In the genomic region with DNA sequence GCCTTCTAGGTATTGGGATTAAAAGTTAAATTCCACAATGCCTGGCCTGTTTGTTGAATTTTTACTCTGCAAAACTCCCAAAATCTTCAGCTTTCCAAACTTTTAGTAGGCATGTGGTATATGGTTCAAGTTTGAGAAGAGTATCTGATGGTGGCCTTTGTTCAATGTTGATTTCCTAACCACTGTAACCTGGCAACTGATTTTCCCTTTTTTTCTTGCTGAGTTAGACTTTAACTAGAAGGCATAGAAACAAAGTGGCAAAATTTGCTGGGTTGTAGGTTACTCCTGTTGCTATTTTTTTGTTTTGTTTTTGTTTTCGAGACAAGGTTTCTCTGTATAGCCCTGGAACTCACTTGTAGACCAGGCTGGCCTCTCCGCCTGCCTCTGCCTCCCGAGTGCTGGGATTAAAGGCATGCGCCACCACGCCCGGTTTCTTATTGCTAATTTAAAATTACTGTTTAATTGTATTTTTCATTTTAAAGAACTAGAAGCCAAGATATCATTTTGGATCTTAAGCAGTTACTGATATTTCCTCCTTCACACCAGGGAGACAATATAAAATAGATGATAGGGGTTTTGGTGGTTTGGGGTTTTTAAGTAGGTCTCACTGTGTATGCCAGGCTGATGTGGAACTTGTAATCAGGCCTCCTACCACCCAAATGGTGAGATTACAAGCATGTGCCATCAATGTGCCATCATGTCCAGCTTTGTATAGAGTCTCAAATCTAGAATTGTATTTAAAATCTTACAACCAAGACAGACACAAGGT, we compare ENCODE assay signal across 1 mouse cellular context.
TF ChIP-seq lines count a peak whose summit lies in the region.

No protein-coding gene starts in this region.

TF ChIP-seq in CH12.LX, 34 proteins besides CTCF, POLR2A, EP300 and RAD21:
- no peak for TF ChIP-seq SIN3A (IDR thresholded peaks at IDR 0.05; ENCODE audit: low read length)
- no peak for TF ChIP-seq JUN (IDR thresholded peaks at IDR 0.05; ENCODE audit: insufficient read depth, low read depth, low read length)
- no peak for TF ChIP-seq NRF1 (IDR thresholded peaks at IDR 0.05; ENCODE audit: low read depth, low read length)
- TF ChIP-seq USF2 (conservative IDR thresholded peaks at IDR 0.05; ENCODE audit: low read depth, low read length): no peak
- no peak for TF ChIP-seq JUND (conservative IDR thresholded peaks at IDR 0.05; ENCODE audit: low read depth, low read length)
- TF ChIP-seq ZC3H11A (IDR thresholded peaks at IDR 0.05; ENCODE audit: low read depth, low read length): no peak
- TF ChIP-seq UBTF (IDR thresholded peaks at IDR 0.05; ENCODE audit: low read depth, low read length): no peak
- no peak for TF ChIP-seq HCFC1 (IDR thresholded peaks at IDR 0.05; ENCODE audit: low read depth, low read length)
- no peak for TF ChIP-seq GABPA (IDR thresholded peaks at IDR 0.05; ENCODE audit: insufficient replicate concordance, low read depth, low read length)
- no peak for TF ChIP-seq MAX (IDR thresholded peaks at IDR 0.05; ENCODE audit: low read length)
- no peak for TF ChIP-seq ZNF384 (IDR thresholded peaks at IDR 0.05; ENCODE audit: low read depth, low read length)
- no peak for TF ChIP-seq NELFE (IDR thresholded peaks at IDR 0.05; ENCODE audit: low read depth, low read length)
- no peak for TF ChIP-seq KAT2A (IDR thresholded peaks at IDR 0.05; ENCODE audit: insufficient replicate concordance, low read length)
- no peak for TF ChIP-seq IRF4 (IDR thresholded peaks at IDR 0.05; ENCODE audit: low read depth, low read length)
- TF ChIP-seq ZMIZ1 (IDR thresholded peaks at IDR 0.05; ENCODE audit: low read depth, low read length): no peak
- no peak for TF ChIP-seq CHD2 (IDR thresholded peaks at IDR 0.05; ENCODE audit: low read length)
